Mouse (Mus musculus) hindbrain, embryonic 15.5 days (tissue): ENCODE measurements around the gene Clec2h. TPM values are rescaled to one million over a fixed set of nuclear protein-coding genes. Genes with fewer than 3 reads are reported as not detected.
"Not testable (repeated sequence)": the region's sequence is repeated elsewhere in the genome, so short reads cannot be mapped to it uniquely, and the experiment has no call there.

ENCODE experiments used
- ATAC-seq: fragments of 200-750 bp; cut with Nextera tagmentation; 2 replicates; pipeline ENCODE4 v1.8.0; 2017; ENCODE audit warnings: low read depth, moderate number of reproducible peaks, moderate TSS enrichment; ENCODE audit not compliant: low FRiP score
- H3K27ac ChIP-seq: fragments of 300-500 bp; sonication (generic); replicated peaks from 2 replicates; pipeline ENCODE4 v1.5.1; 2015; ENCODE audit warnings: mild to moderate bottlenecking, inconsistent platforms
- H3K27me3 ChIP-seq: fragments of 300-500 bp; sonication (generic); 2 replicates; pipeline ENCODE4 v1.6.1; 2015; ENCODE audit warnings: control low read depth, inconsistent platforms
- H3K36me3 ChIP-seq: fragments of 300-500 bp; sonication (generic); 2 replicates; pipeline ENCODE4 v1.6.1; 2015; ENCODE audit warnings: control low read depth, inconsistent platforms
- H3K4me1 ChIP-seq: fragments of 300-500 bp; sonication (generic); replicated peaks from 2 replicates; pipeline ENCODE4 v1.6.1; 2015; ENCODE audit warnings: control low read depth, inconsistent platforms
- H3K4me2 ChIP-seq: fragments of 300-500 bp; sonication (generic); 2 replicates; pipeline ENCODE4 v1.6.1; 2015; ENCODE audit warnings: moderate library complexity, mild to moderate bottlenecking, inconsistent platforms
- H3K4me3 ChIP-seq: fragments of 300-500 bp; sonication (generic); 2 replicates; pipeline ENCODE4 v1.5.1; 2015; ENCODE audit warnings: mild to moderate bottlenecking, inconsistent platforms
- H3K9ac ChIP-seq: fragments of 300-500 bp; sonication (generic); 2 replicates; pipeline ENCODE4 v1.6.1; 2015; ENCODE audit warnings: inconsistent platforms
- H3K9me3 ChIP-seq: fragments of 300-500 bp; sonication (generic); 2 replicates; pipeline ENCODE4 v1.6.1; 2016; ENCODE audit warnings: control low read depth, inconsistent platforms
- WGBS: fragments of 180-500 bp; shearing (Covaris S2); methylation state at CpG from one replicate; pipeline ENCODE4 v1.1.7; 2015; 5-methylcytosine and 5-hydroxymethylcytosine counted together
- polyA plus RNA-seq: library from polyadenylated mRNA; unstranded; fragments of >200 nt; fragmentation: Nextera tagmentation; extraction: Ambion mirVana; gene quantifications from 2 replicates; pipeline ENCODE4 v1.2.1, GENCODE M21; 2015

Clec2h gene
- polyA plus RNA-seq, 1 experiment from 2014 or later, result not detected

GRCm38 (mm10) chr6:128645708-128646107 is 16.5 kb upstream of the Clec2h start:
- 94% methylated on average over 12 of the region's 12 CpGs for WGBS
- not testable (repeated sequence) for H3K4me1 ChIP-seq, H3K4me2 ChIP-seq, H3K9me3 ChIP-seq, H3K9ac ChIP-seq, H3K36me3 ChIP-seq, ATAC-seq, H3K4me3 ChIP-seq, H3K27ac ChIP-seq, H3K27me3 ChIP-seq

GRCm38 (mm10) chr6:128649681-128650080 is 12.5 kb upstream of the Clec2h start:
- Histone ChIP-seq H3K4me2 (no peak overlapping the region), H3K27me3 (no peaks in the 10 kb centered on the region), H3K4me1 (no peaks in the 10 kb centered on the region), H3K36me3 (no peaks in the 10 kb centered on the region), H3K27ac (no peak overlapping the region), H3K4me3 (no peak overlapping the region), H3K9ac (no peak overlapping the region), H3K9me3 (no peaks in the 10 kb centered on the region)
- no peak for ATAC-seq
- 92% methylated on average over 3 of the region's 3 CpGs for WGBS

GRCm38 (mm10) chr6:128650187-128650586 is 12.0 kb upstream of the Clec2h start:
- Histone ChIP-seq H3K36me3 (no peaks in the 10 kb centered on the region), H3K9me3 (no peaks in the 10 kb centered on the region), H3K4me3 (no peak overlapping the region), H3K27ac (no peak overlapping the region), H3K4me2 (no peak overlapping the region), H3K4me1 (no peaks in the 10 kb centered on the region), H3K9ac (no peak overlapping the region), H3K27me3 (no peaks in the 10 kb centered on the region)
- no peak for ATAC-seq
- WGBS, result 97% methylated on average over 1 of the region's 1 CpGs

- not testable (repeated sequence) for H3K9me3 ChIP-seq, H3K4me2 ChIP-seq, ATAC-seq, H3K27me3 ChIP-seq, H3K4me1 ChIP-seq, H3K27ac ChIP-seq, H3K9ac ChIP-seq, H3K4me3 ChIP-seq, H3K36me3 ChIP-seq
- WGBS, result 96% methylated on average over 7 of the region's 7 CpGs
Observed at GRCm38 (mm10) chr6:128650827-128651226, 11.4 kb upstream of the Clec2h start.

GRCm38 (mm10) chr6:128652938-128653337 is 9.2 kb upstream of the Clec2h start:
- ATAC-seq, result no peak
- Histone ChIP-seq H3K4me2 (no peak overlapping the region), H3K9ac (no peak overlapping the region), H3K4me1 (no peaks in the 10 kb centered on the region), H3K4me3 (no peak overlapping the region), H3K27me3 (no peaks in the 10 kb centered on the region), H3K36me3 (no peaks in the 10 kb centered on the region), H3K27ac (no peak overlapping the region), H3K9me3 (no peaks in the 10 kb centered on the region)
- 93% methylated on average over 1 of the region's 1 CpGs for WGBS

- no peaks in the 10 kb centered on the region for H3K4me1 ChIP-seq
- no peaks in the 10 kb centered on the region for H3K27me3 ChIP-seq
- H3K9ac ChIP-seq, result no peak overlapping the region
- no peak overlapping the region for H3K27ac ChIP-seq
- ATAC-seq, result no peak
- H3K4me2 ChIP-seq, result no peak overlapping the region
- H3K4me3 ChIP-seq, result no peak overlapping the region
- no peaks in the 10 kb centered on the region for H3K36me3 ChIP-seq
- WGBS, result 91% methylated on average over 1 of the region's 1 CpGs
- no peaks in the 10 kb centered on the region for H3K9me3 ChIP-seq
Observed at GRCm38 (mm10) chr6:128661249-128661648, 936 bp upstream of the Clec2h start.

- WGBS, result 72% methylated on average over 4 of the region's 4 CpGs
- no peak overlapping the region for H3K9ac ChIP-seq
- H3K4me3 ChIP-seq, result no peak overlapping the region
- H3K4me1 ChIP-seq, result no peaks in the 10 kb centered on the region
- no peak overlapping the region for H3K27ac ChIP-seq
- 0 out of 2 replicates have a peak, but pooled peaks cover 4% of the 10 kb centered on the region for H3K9me3 ChIP-seq
- H3K4me2 ChIP-seq, result no peak overlapping the region
- H3K27me3 ChIP-seq, result no peaks in the 10 kb centered on the region
- H3K36me3 ChIP-seq, result no peaks in the 10 kb centered on the region
- ATAC-seq, result no peak
Observed at GRCm38 (mm10) chr6:128669936-128670335, 7.8 kb downstream of the Clec2h start.

GRCm38 (mm10) chr6:128679574-128679973 is 17.4 kb downstream of the Clec2h start:
- Histone ChIP-seq H3K27ac (no peak overlapping the region), H3K36me3 (no peaks in the 10 kb centered on the region), H3K4me1 (no peaks in the 10 kb centered on the region), H3K9me3 (no peaks in the 10 kb centered on the region), H3K4me3 (no peak overlapping the region), H3K27me3 (no peaks in the 10 kb centered on the region), H3K4me2 (no peak overlapping the region), H3K9ac (no peak overlapping the region)
- ATAC-seq, result no peak

- Histone ChIP-seq H3K9me3 (no peaks in the 10 kb centered on the region), H3K27ac (no peak overlapping the region), H3K4me2 (no peak overlapping the region), H3K4me1 (no peaks in the 10 kb centered on the region), H3K36me3 (no peaks in the 10 kb centered on the region), H3K27me3 (no peaks in the 10 kb centered on the region), H3K4me3 (no peak overlapping the region), H3K9ac (no peak overlapping the region)
- WGBS, result 87% methylated on average over 3 of the region's 3 CpGs
- no peak for ATAC-seq
Observed at GRCm38 (mm10) chr6:128701691-128702090, 39.5 kb downstream of the Clec2h start.

GRCm38 (mm10) chr6:128722959-128723358 is 60.8 kb downstream of the Clec2h start, which contains the start of gene Klrb1:
Gene Klrb1 (minus strand): TSS chr6:128723059.
- no peak for ATAC-seq
- 84% methylated on average over 4 of the region's 4 CpGs for WGBS
- no peaks in the 10 kb centered on the region for H3K36me3 ChIP-seq
- no peak within 1 kb of the TSS for H3K4me2 ChIP-seq
- H3K27me3 ChIP-seq, result no peaks in the 10 kb centered on the region
- no peak within 1 kb of the TSS for H3K4me3 ChIP-seq
- no peaks in the 10 kb centered on the region for H3K9me3 ChIP-seq
- no peak within 1 kb of the TSS for H3K9ac ChIP-seq
- no peak within 1 kb of the TSS for H3K27ac ChIP-seq
- no peaks in the 10 kb centered on the region for H3K4me1 ChIP-seq

Other genes with a start within 250 kb of the Clec2h start
- 43.9 and 45.2 TPM in 2 replicates for gene Itfg2, start 237.5 kb upstream of the Clec2h start, polyA plus RNA-seq
- 338 and 368 TPM in 2 replicates for gene Fkbp4, start 223.7 kb upstream of the Clec2h start, polyA plus RNA-seq
- gene Pzp, start 135.7 kb upstream of the Clec2h start, polyA plus RNA-seq, result 0.31 and 0.48 TPM in 2 replicates
- 2.7 and 3.7 TPM in 2 replicates for gene A2ml1, start 80.8 kb upstream of the Clec2h start, polyA plus RNA-seq
- gene Klrb1a, start 38.9 kb upstream of the Clec2h start, polyA plus RNA-seq, result not detected in 2 replicates
- gene Klrb1, start 60.7 kb downstream of the Clec2h start, polyA plus RNA-seq, result 0.31 and 0.94 TPM in 2 replicates
- 0.12 TPM in 1 of 2 replicates, not detected in the other for gene Klrb1c, start 126.8 kb downstream of the Clec2h start, polyA plus RNA-seq
- gene Gm44511, start 163.9 kb downstream of the Clec2h start, polyA plus RNA-seq, result not detected in 2 replicates
- not detected in 2 replicates for gene Klrb1b, start 163.9 kb downstream of the Clec2h start, polyA plus RNA-seq
- gene Clec2i, start 225.2 kb downstream of the Clec2h start, polyA plus RNA-seq, result 0.07 TPM in 1 of 2 replicates, not detected in the other
- 0.38 and 0.46 TPM in 2 replicates for gene BC035044, start 228.7 kb downstream of the Clec2h start, polyA plus RNA-seq